Mouse (Mus musculus) ovary, adult 18-20 months (tissue): ENCODE results near the gene Rcor3.

Source experiments
- DNase-seq: peaks from one replicate; pipeline ENCODE4 v3.0.0; 2022; ENCODE audit warnings: low spot score, mixed read lengths

Gene Rcor3

GRCm38 (mm10) chr1:192069971-192070591, 67.8 kb downstream of the Rcor3 start:
- no peak for DNase-seq

GRCm38 (mm10) chr1:192068188-192068587, 69.7 kb downstream of the Rcor3 start:
- DNase-seq, result no peak

GRCm38 (mm10) chr1:192066956-192067355, 70.9 kb downstream of the Rcor3 start:
- DNase-seq, result no peak

GRCm38 (mm10) chr1:192063209-192063946, 74.5 kb downstream of the Rcor3 start:
- no peak for DNase-seq

- DNase-seq, result no peak
Observed at GRCm38 (mm10) chr1:192062682-192063081, 75.2 kb downstream of the Rcor3 start.

- DNase-seq, result peak; percentile 56
Observed at GRCm38 (mm10) chr1:192061666-192062306, 76.1 kb downstream of the Rcor3 start.

- DNase-seq, result no peak
Observed at GRCm38 (mm10) chr1:192058911-192059310, 79.0 kb downstream of the Rcor3 start.

- no peak for DNase-seq
Observed at GRCm38 (mm10) chr1:192053726-192054125, 84.1 kb downstream of the Rcor3 start.

- no peak for DNase-seq
Observed at GRCm38 (mm10) chr1:192052986-192053385, 84.9 kb downstream of the Rcor3 start.

- DNase-seq, result no peak
Observed at GRCm38 (mm10) chr1:192052461-192052860, 85.4 kb downstream of the Rcor3 start.
